Mouse (Mus musculus) adrenal gland, postnatal 4 days (tissue): ENCODE measurements around the gene Dnaic1. TPM values are rescaled to one million over a fixed set of nuclear protein-coding genes. Genes with fewer than 3 reads are reported as not detected.

Source experiments
- DNase-seq, 2 experiments: peaks; one replicate each; pipeline ENCODE4 v3.0.0; 2021 to 2022; ENCODE audit warnings: low spot score in 2 of 2, mixed read lengths in 2 of 2
- total RNA-seq, 2 experiments: library from RNA; stranded (reverse); gene quantifications; 2 replicates each; pipeline ENCODE4 v1.2.3; 2021

The Dnaic1 gene
- total RNA-seq, 2 experiments from 2014 or later: 0.11 to 1.9 TPM

DNA sequence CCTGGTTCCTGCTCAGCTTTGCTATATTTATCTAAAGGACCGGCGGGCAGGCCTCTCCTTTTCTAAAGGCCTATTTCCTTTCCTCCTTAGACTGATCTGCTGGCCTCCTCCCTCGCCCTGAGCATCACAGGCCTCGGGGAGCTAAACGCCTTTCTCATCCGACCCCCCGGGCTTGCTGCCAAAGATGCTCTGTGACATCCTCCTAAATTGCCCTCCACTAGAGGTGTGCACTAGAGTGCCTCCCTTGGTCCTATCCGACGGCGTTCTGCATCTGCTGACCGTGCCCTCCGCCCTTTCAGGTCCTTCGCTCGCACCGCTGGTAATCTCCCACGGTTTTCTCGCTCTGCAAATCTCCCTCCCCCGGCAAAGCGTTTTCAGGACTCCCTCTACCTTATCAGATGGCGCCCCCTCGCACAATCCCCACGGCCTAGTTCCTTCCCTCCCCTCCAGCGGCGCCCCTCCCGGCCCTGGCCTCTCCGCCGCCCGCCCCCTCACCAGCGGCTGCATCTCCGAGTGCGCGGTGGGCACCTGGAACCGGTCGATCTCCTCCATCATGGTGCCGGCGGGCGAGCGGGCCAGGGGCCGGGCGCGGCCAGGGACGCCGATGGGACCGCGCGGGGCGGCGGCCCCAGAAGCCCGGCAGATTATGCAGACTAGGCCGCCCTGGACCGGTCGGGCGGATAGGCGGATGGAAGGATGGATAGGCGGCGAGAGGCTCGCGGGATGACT is 729 bp upstream of the Dnaic1 start:
- DNase-seq: no peak

GRCm38 (mm10) chr4:41571490-41571889 is 1.9 kb downstream of the Dnaic1 start:
- DNase-seq: no peak

DNA sequence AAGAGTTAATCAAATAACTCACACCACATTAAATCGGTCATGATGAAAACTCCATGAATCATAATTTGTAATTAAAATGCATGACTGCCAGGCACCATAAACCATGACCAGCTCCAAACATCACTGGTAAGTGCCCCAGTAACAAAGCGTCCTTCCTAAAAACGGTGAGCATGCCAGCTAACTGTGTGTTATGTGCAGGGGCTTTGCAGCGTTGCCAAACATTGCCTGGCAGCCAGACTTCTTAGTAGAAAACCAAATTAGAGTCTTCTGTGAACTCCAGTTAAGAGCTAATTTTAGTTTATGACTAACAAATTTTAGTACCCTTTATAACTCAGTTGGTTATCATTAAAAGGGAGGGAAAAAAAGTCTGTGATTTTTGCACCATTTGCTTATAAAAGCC is 3.9 kb downstream of the Dnaic1 start:
- no peak for DNase-seq

- DNase-seq: no peak
Observed at GRCm38 (mm10) chr4:41575914-41576313, 6.3 kb downstream of the Dnaic1 start.

- DNase-seq: no peak
Observed at GRCm38 (mm10) chr4:41583353-41583752, 13.8 kb downstream of the Dnaic1 start.

GRCm38 (mm10) chr4:41602818-41603217 is 33.2 kb downstream of the Dnaic1 start:
- no peak for DNase-seq

DNA sequence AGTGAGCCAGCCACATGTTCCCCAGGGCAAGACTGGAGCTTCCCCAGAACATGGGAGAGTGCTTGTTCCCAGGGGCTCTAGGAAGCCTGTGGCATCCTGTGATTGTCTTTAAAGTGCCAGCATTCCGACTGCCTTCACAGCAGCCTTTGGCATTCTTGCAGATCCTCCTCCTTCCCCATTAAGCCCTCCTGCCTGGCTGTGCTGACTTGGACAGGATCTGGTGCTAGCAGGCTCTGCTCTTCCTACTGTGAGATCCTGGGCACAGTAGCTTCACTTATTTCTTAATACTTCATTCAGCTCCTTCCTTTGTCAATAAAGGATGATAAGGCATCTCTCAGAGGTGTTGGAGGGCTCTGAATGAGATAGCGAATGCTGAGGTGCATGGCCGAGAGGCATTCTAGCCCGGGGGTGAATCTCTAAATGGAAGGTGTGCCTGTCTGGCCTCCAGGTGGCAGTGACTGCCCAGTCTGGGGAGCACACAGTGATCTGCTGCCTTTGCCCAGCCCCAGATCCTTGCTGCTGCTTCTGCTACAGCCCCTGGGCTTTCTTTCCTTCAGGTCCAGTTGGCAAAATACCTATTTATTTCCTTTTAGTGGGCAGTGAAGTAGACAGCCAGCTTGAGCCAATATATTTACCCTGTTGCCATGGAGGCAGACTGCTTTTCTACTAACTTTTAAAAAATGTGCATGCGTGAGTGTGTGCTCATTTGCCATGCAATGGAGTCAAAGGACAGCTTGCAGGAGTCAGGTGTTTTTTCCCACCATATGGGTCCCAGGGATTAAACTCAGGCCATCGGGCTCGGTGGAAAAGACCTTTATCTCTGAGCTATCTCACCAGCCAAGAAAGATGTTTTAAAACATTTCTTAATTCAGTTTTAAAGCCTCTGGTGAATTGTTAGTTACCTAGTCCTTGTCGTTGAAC is 35.2 kb downstream of the Dnaic1 start:
- DNase-seq: no peak

- peak in 1 of 2 experiments; percentile 24 for DNase-seq
Observed at GRCm38 (mm10) chr4:41606784-41607183, 37.2 kb downstream of the Dnaic1 start.

DNA sequence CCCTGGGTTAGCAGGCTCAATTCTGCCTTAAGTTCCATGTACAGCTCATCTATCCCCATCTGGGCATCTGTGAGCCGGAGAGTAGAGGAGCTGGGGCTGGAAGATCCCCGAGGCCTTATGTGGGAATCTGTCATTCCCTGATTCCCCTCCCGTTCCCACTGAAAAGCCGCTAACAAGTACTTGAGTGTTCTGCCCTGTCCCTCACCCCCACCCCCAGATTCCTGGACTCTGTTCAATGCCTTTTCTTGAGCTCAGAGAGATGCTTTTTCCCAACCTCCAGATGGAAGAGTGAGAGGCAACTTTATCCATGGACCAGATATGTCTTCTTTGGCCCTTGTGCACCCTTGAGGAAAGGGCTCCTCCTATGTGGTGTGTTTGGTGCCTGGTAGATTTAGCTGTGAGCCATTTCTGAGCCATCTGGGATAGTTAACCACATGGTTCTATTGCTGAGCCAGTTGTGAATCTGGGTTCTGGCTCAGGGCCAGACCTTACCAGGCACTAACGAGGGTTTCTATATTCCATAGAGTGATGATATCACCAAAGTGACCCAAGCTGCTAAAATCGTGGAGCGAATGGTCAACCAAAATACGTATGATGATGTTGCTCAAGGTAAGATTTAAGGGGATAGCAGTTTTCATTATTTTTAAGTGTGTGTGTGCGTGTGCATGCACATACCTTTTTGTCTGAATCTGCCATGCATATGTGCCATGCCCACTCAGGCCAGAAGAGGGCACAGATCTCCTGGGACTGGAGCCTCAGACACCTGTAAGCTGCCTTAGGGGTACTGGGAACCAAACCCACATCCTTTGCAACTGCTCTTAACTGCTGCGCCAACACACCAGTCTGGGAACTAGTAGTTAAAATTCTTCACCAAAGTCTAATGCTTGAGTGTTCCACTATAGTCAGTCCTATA is 40.4 kb downstream of the Dnaic1 start:
- DNase-seq: no peak

DNA sequence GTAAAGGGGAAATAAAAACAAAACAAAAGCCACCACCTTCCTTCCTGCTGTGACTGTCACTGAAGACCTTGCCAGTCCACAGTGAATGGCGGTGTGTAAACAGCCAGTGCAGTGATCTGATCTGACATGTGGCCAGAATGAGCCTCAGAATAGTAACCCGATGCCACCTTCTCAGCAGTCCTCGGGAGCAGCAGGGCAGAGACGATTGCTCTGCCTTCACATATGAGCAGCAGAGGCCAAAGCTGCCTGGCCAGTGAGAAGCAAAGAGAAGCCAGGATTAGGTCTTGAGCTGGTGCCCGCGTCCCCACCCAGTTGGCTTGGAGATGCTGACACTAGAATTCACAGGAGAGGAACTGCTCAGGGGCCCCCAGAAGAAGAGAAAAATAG is 41.0 kb downstream of the Dnaic1 start:
- no peak for DNase-seq

DNA sequence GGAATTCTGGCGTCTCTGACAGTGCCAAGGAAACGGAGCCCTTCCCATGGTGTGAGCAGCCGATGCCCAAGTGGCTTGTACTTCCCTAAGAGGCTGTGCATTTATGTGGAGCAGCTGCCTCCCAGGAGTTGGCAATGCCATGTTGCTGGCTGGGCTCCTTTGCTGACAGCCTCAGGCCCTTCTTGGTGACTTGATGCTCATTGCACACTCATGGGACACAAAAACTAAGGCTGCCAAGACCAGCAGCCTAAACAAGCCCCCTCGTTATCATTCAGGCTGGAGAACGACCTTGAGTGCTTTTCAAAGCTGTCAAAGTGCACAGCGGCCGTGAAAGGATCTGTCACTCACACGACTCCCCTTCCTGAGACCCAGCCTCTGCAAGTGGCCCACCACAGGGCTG is 42.6 kb downstream of the Dnaic1 start:
- DNase-seq: no peak

- DNase-seq: peak; percentile 31 to 55
Observed at GRCm38 (mm10) chr4:41614156-41614555, 44.6 kb downstream of the Dnaic1 start.

GRCm38 (mm10) chr4:41615661-41616599 is 46.4 kb downstream of the Dnaic1 start:
- no peak for DNase-seq

GRCm38 (mm10) chr4:41618916-41619746 is 49.6 kb downstream of the Dnaic1 start:
- DNase-seq: no peak

DNA sequence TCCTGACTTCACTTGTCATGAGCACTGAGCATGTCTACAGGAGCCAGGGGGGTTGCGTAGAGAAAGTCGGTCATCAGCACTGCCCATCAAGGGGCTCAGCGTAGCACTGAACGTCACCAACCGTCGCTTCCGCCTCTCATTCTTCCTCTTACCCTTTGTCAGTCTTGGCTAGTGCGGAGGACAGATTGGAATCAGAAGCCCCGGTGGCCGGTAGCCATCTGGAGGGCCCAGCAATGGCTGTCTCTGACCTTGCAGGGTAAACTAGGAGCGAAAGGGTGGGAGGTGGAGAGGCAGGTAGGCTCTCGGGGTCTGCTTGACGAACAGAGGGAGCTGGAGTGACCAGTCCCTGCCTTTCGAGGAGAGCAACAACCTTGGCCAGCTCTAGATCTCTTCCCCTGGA is 52.5 kb downstream of the Dnaic1 start:
- DNase-seq: no peak

- DNase-seq: no peak
Observed at GRCm38 (mm10) chr4:41628202-41628927, 58.8 kb downstream of the Dnaic1 start.

- no peak for DNase-seq
Observed at GRCm38 (mm10) chr4:41630196-41630595, 60.6 kb downstream of the Dnaic1 start.

DNA sequence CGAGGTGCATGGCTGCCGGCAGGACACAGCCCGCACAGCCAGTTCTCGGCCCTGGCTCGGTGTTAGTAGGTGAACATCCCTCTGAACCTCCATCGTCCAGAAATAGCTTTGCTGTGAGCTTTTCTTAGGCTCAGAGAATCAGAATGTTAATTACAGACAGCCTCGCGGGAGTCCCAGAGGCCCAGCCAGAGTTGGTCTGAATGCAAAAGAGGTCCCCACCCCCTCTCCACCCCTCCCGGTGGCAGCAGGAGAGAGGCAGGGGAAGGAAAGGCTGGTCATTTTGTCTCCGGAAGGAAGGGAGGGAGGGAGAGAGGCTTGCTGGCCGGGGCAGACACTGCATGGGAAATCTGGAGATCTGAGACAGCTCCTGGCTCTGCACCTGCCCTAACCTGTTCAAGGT is 61.8 kb downstream of the Dnaic1 start:
- DNase-seq: no peak

GRCm38 (mm10) chr4:41633001-41633400 is 63.4 kb downstream of the Dnaic1 start:
- no peak for DNase-seq
